Mouse (Mus musculus) bone marrow macrophage, adult 2 months (primary cell): ENCODE results near the gene Igf2bp3.

Experiments
- CTCF ChIP-seq: IDR thresholded peaks from 2 replicates; pipeline ENCODE4 v1.5.1; 2012; ENCODE audit warnings: low read depth, mild to moderate bottlenecking, low read length, moderate library complexity
- POLR2A ChIP-seq: IDR thresholded peaks from 2 replicates; pipeline ENCODE4 v1.6.1; 2012; ENCODE audit warnings: mild to moderate bottlenecking, low read depth, low read length, borderline replicate concordance

- no peak for TF ChIP-seq CTCF
- TF ChIP-seq POLR2A = no peak
Observed at GRCm38 (mm10) chr6:49037268-49037662, 177.5 kb downstream of the Igf2bp3 start.
